Mouse (Mus musculus) gastrocnemius, postnatal 25 days (tissue): Measurements from ENCODE around the gene Vamp9. TPM values are rescaled to one million over a fixed set of nuclear protein-coding genes. Genes with fewer than 3 reads are reported as not detected.

Experiments used
- total RNA-seq, 2 experiments: library from RNA; stranded (reverse); gene quantifications; 1 replicate in 1 of 2; 2 replicates in 1 of 2; pipeline ENCODE4 v1.2.3; 2021

Vamp9 gene
- total RNA-seq, 2 experiments from 2014 or later = not detected

Other genes starting within 250 kb of the Vamp9 start
- gene Rasgef1b, start 177.2 kb upstream of the Vamp9 start, total RNA-seq = under 1 TPM; 0.36 to 0.38 TPM
- gene Hnrnpd, start 72.7 kb downstream of the Vamp9 start, total RNA-seq = 10 to 100 TPM; 52.8 to 61.5 TPM
- under 1 TPM in 1 of 2 experiments, not detected in 1; 0.67 TPM for gene 4930524J08Rik, start 72.8 kb downstream of the Vamp9 start, total RNA-seq
- 10 to 100 TPM; 59.4 to 70.1 TPM for gene Hnrnpdl, start 133.4 kb downstream of the Vamp9 start, total RNA-seq
- 1 to 10 TPM; 5.4 to 6.0 TPM for gene Enoph1, start 133.7 kb downstream of the Vamp9 start, total RNA-seq